Mouse (Mus musculus) frontal cortex, postnatal 25 days (tissue): ENCODE results near the gene Ntf5.

Experiments used
- DNase-seq, 2 experiments: peaks; one replicate each; pipeline ENCODE4 v3.0.0; 2022; ENCODE audit warnings: low spot score in 2 of 2

The Ntf5 gene

DNA sequence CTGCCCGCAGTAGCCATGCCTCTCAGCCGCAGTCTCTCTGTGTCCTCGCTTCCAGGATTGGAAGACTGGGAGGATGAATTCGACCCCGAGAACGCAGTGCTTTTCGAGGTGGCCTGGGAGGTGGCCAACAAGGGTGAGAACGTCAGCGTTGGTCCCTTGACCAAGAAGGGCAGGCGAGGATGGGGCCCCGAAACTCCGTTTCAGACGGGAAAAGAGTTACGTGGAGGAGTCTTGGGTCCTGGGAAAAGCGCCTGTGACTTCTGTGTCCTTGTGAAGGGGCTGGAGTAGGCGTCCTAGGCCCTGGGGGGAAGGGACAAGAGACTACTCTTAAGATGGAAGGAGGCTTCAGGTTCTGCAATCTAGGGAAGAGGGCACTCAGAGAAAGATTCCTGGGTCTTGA lies 21.5 kb downstream of the Ntf5 start:
- no peak for DNase-seq

DNA sequence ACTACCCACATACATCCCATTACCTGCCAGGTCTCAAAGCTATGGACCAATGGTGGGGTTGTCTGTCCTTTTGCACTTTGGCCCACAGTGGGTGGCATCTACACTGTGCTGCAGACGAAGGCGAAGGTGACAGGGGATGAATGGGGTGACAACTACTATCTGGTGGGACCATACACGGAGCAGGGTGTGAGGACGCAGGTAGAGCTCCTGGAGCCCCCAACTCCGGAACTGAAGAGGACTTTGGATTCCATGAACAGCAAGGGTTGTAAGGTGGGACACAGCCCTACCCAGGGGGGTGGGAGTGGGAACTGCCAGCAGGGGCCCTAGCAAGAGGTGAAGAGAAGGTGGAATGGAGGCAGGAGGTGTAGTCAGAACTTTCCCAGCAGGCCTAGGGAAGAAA lies 22.9 kb downstream of the Ntf5 start:
- DNase-seq: no peak

DNA sequence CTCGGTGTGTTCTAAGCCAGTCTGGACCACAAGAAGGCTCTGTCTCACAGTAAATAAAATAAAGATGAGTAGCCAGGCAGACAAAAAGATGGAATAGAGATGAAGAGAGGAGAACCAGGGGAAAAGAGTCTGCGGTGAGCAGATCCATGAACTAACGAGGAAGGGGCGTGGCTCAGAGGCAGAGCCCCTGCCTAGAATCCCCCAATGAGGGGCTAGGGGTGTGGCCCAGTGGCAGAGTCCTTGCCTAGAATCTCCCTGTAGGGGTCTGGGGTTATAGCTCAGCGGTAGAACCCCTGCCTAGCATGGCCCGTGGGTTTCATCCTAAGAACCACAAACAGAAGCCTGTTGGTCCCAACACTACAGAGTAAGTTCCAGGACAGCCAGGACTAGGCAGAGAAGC lies 23.6 kb downstream of the Ntf5 start:
- no peak for DNase-seq

DNA sequence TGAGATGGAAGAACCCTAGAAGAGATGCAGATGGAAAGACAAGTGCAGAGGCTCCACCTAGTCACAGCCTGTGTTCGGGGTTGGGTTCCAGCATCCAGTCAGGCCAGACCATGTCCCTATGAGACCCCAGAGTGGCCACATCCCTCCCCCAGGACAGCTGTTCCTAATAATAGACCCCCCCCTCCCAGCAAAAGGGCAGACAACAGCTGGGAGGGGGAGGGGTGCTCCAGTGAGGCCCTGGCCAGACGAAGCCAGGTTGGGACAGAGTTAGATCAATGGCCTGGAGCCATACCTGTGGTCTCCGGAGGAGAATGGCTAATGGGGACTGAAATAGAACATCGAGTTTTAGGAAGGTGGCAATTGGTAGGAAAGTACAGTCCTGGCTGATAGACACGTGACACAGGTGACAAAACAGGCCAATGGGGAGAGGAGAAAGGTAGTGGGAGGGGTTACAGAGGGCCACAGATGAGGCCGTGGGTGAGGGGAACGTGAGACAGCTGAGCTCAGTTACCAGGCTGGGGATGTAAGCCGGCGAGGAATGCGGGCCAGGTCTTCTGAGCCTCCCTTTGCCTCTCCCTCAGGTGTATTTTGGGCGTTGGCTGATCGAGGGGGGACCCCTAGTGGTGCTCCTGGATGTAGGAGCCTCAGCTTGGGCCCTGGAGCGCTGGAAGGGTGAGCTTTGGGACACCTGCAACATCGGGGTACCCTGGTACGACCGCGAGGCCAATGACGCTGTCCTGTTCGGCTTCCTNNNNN lies 24.2 kb downstream of the Ntf5 start, which contains the start of gene Ruvbl2:
Gene Ruvbl2, minus strand, starts transcription at position 576 of the 756 bp plus-strand sequence.
- no peak for DNase-seq

DNA sequence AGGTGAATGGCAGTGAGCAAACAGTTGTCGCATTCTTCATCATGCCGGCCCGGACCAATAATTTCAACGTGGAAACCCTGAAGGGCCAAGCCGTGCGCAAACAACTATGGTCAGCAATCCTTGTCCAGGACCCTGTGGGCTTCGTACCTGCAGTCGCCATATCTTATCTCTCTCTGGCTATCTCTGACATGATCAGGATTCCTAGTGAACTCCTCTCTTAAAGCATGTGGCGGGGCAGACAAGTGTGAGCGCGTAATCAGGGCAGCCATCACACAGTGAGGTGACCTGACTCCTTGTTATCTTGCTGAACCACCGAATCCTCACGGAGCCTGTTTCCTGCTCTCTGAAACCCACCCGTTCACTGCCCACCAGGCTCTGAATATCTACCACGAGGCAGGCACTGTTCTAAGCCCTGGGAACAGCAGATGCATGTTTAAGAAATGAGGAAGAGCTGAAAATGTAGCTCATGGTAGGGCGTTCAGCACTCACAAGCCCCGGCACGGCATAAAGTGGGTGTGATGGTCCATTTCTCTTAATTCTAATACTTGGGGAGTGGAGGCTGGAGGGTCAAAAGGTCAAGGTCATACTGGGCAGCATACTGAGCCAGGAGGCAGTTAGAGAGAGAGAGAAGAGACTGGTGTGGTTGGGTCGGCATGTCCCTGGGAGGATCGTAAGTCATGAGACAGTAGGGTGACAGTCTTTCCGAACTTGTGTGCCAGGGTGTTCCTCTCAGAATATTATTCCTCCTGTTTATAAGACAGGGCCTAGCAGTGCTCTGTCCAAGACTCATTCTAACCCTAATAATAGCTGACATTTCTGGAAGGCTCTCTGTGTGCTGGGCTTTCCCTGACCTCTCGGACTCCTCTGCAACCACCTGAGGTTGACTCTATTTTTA lies 30.3 kb downstream of the Ntf5 start:
- DNase-seq: no peak

DNA sequence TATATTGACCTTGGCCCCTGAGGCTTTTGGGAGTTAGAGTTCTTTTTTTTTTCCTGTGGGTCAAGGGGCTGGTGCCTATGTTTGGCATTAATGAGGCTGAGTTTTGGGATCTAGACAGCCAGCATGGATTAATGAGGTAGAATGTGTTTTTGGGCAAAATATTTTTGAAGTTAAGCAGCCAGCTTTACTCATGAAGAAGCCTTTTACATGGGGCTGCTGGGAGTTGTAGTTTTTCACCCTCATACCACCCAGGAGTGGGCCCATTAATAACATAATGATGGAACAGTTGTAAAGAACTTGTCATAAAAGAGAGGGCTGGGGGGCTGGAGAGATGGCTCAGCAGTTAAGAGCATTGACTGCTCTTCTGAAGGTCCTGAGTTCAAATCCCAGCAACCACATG lies 33.1 kb downstream of the Ntf5 start:
- DNase-seq: no peak

DNA sequence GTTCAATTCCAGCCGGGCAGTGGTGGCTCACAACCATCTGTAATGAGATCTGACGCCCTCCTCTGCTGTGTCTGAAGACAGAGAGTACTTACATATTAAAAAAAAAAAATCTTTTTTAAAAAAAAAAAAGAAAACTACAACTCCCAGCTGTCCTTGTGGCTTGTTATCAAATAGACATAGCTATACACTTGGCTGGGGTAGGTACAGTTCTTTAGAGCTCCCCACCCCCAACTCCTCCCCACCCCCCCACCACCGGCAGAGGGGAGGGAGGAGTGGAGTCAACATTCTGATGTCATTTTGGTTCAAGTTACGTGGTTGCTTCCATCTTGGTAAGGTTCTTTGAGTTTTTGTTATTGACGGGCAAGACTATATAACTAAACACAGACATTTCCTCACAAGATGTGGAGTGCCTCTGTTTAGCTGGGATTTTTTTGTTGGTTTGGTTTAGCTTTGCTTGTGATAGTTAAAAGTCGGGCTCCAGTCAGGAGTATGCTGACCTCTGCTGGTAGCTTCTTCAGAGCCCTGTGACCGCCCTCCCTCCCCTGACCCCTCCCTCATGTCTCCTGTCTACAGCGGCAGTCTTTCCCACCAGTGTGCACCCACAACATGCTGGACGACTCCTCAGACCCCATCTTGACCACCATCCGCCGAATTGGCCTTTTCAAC lies 34.0 kb downstream of the Ntf5 start:
- DNase-seq: no peak

DNA sequence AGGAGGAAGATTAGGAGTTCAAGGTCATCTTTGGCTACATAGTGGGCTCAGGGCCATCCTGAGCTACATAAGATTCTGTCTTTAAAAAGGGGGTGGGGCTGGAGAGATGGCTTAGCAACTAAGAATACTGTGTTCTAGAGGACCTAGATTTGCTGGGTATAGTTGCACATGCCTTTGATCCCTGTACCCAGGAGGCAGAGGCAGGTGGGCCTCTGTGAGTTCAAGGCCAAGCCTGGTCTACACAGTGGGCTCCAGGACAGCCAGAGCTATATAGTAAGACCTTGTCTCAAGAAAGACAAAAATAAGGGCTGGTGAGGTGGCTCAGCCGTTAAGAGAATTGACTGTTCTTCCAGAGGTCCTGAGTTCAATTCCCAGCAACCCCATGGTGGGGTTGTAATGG lies 36.5 kb downstream of the Ntf5 start:
- DNase-seq: no peak

DNA sequence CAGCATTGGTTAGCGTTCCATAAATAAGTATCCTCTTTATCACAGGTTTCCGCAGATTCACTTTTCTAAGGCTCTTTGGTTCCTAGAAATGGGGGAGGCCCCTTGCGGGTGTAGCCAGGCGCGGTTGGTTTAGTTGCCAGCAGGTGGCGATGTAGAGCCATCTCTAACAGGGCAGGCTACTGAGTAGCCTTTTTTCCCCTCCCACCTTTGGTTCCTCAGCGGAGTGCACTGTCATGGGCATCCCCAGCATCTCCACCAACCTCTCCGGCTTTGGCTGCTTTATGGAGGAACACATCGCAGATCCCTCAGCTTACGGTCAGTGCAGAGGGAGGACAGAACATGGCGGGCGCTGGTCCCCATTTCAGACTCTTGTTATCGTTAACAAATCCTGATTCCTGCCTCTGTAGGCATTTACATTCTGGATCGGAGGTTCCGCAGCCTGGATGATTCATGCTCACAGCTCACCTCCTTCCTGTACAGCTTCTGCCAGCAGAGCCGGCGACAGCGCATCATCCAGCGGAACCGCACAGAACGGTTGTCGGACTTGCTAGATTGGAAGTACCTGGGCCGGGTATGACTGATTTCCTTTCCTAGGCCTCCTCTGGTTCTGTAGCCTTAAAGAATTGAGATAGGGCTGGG lies 38.0 kb downstream of the Ntf5 start:
- DNase-seq: peak; percentile 79 to 83

DNA sequence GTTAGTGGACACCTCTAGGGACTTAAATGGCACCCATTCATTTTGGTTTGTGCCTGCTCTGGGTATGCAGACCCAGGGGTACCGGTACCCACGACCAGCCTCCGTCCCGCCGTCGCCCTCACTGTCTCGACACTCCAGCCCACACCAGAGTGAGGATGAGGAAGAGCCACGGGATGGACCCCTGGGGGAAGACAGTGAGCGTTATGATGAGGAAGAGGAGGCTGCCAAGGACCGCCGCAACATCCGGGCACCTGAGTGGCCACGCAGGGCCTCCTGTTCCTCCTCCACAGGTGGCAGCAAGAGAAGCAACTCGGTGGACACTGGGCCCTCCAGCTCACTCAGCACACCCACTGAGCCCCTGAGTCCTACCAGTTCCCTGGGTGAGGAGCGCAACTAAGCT lies 41.5 kb downstream of the Ntf5 start:
- DNase-seq: no peak

DNA sequence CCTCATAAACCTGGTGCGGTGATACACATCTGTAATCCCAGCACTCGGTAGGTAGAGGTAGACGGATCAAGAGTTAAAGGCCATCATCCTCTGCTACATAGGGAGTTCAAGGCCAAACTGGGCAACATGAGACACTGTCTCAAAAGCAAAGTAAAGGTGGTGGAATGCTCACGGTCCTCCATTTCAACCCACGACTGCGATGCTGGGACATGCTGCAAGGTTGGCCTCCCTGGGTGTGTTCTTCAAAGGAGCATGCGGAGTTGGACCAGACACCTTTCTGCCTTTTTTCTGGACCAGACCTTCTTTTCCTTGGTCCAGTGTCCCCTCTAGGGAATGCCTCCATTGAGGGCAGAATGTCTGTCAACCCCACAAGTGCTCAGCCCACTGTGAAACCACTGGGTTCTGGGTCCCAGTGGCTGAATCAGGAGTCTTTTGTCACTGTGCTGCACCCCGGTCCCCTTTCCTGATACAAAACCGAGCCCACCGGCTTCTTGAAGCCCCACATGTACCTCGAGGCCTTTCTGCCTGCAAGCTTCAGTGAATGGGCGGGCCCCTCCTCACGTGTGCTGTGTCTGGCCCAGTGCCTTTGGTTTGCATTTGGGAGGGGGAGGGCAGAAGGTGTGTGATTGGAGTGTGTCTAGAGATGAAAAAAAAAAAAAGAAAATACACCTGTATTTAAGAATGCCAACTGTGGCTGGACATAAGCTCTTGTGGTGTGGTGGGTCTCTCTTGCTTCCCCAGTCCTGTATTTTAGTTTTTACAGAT lies 42.6 kb downstream of the Ntf5 start:
- DNase-seq: no peak

DNA sequence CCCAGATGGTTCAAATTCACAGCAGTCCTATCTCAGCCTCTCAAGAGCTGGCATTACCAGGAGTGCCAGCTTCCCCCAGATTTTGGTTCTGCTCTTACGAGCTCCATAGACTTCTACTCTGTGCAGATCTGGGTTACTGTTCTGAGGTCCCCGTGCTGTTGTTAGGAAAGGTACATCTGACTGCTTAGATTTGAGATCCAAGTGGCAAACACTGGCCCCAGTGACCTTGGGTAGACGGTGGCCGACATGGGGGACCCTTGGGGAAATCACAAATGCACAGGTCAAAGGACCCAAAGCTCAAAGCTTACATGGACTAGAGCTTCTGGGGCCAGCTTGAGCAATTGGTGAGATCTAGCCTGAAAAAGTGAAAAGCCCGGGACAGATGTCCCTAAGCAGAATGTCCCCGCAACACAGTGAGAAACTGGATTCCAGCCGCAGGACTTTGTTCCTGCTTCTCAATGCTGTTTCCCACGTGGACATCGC lies 43.3 kb downstream of the Ntf5 start:
- DNase-seq: no peak

DNA sequence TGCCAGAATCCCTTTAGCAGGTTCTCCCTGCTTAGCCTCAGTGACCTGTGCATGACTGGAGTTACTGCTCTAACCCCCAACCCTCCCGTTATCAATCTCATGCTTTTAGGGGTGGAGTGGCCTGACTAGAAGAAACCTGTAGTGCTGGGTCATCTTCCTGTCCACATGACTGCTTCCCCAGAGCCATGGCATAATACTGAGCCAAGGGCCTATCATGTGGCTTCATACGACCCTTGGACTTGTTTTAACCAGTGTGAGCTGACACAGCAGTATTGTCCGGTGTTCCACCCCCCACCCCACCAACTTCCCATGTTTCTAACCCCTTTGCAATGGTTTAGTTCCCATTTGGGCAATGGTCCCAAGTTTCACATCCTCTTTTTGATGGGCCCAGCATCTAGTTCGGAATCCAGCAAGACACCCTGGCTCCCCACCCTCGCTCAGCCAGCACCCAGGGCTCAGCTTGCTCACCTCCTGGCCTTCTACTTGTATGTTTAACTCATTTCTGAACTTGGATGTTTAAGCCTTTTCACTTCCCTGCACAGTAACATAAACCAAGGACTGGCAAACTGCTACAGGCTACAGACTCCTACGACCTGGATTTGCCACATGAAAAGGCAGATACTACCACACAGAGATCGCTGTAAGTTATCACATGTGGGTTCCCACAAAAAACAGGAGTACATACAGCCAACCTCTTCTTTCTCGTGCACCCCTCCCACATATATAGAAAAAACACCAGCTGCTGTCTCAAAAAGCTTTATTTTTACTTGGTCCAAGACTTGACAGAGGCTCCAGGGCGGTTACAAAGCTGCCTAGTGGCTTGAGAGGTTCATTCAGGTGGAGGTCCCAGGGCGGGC lies 43.9 kb downstream of the Ntf5 start:
- no peak for DNase-seq

DNA sequence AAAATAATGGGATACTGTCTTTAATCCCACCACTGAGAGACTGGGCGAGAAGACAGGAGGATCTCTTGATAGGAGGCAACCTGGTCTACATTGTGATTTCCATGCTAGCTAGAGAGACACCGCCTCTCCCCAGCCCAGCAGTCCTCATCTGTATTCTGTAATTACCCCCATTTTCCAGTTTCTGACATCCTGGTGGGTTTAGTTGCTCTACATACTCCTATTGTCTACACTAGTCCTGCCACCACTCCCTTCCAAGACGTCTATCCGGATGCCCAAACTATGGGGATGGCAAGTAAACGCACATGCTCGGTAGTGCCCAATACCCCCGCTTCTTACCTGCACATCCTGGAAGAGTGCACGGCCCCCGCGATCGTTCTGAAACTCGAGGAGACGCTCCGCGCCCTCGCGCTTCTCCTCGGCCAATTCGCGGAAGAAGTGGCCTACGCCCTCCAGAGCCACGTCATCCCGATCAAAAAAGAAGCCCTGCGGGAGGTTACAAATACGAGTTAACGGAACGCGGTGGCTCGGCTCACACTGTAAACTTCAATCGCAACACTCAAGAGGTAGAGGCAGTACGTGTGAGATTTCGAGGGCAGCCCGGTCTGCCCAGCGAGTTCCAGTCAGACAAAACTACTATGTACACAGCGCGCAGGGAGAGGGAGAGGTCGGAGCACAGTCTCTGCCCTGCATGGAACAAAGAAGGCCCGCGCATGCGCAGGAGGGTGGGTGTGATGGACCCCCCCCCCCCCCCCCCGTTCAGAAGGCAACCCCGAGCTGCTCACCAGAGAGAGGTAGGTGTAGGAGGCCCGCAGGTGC lies 45.5 kb downstream of the Ntf5 start:
- peak in 1 of 2 experiments; percentile 62 for DNase-seq

DNA sequence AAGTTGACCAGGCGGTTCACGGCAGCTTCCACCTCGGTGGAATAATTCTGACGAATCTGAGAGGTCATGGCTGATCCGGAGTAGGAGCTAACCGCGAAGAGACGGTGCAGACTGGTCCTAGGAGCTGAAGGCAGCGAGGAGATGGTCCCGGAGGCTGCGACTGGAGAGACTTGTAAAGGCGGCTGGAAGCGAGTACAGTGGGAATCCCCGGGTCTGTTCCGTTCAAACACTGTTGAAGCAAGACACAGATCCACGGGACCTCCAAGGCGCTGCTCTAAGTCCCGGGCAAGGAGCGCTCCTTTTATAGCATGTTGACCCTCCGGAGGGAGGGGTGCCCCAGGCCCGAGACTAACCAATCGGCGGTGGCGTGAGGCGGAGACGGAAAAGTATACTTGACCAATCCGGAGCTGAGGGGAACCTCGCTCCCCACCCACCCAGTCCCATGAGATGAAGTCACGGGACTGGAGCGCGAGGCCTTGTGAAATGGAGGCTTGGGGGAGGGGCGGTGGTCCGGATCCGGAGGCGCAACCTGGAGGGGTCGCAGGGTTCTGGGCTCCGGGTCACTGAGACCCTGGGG lies 46.2 kb downstream of the Ntf5 start, which contains the start of gene Ftl1:
Gene Ftl1, minus strand, starts transcription at position 321 of the 577 bp plus-strand sequence.
- DNase-seq: peak; percentile 88 to 93

DNA sequence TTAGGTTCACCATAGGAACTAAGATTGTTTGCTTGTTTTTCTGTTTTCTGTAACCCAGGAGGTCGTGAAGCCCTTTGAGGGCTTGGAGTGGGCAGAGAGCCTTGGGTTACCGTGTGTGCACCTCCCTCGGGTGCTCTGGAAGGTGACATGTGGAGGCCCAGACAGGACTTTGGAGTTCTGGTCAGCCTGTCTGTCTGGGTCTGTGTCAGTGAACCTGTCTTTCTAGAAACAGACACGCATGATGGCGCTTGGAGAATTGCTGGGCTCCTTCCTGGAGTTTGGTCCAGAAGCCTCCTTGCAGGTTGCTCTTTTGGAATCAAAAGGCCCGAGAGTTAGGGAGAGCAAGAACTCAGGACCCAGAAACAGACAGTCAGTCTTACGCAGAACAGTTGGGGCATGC lies 46.9 kb downstream of the Ntf5 start:
- DNase-seq: no peak

DNA sequence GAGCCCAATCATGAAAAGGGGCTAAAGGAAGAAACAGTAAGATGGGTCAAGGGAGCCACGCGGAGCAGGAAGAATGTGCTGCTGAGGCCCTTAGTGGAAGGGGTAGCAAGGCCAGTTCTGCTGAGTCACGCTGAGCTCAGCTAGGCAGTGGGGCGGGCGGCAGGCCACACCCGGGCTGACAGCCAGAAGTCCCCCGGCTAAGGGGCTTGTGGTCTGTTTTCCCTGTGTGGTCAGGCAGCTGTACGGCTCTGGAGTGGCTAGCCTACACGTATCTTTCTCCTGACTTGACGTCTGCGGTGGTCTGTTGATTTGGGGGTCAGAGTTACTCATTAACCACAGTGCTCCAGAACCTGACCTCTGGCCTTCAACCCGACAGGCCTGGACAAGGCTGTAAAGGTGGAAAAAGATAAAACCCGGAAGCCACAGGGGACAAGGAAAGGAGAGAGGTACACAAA lies 47.4 kb downstream of the Ntf5 start:
- no peak for DNase-seq

DNA sequence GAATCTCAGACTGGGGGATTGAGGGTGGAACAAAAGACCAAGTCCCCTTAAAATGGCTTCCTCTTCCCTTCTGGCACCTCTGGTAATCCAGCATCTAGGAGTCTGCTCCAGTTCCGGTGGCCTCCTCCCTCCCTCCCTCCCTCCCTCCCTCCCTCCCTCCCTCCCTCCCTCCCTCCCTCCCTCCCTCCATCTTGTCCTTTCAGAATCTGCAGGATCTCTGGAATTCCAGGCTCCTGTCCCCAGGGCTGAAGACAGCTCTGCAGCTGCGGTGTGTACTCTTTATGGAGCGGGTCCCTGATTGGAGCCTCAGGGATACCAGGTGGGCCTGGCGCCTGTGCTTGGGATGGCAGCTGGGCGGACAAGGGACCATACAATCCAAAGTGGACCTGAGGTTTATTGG lies 47.8 kb downstream of the Ntf5 start:
- DNase-seq: no peak

DNA sequence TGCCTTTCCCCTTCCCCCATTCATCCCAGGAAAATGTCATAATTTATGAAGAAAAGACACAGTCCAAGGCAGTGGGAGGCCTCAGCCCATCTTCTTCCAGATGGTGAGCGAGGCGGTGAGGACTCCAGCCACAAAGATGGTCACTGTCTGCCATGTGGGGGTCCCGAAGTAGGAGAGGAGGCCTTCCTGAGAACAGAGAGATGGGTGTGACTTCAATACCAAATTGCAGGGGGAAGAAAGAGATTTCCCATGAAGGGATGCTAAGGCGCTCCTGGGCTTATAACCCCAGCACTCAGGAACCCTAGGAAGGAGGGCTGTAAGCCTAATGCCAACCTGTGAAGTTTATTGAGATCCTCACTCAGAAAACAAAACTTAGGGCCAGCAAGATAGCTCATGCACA lies 48.3 kb downstream of the Ntf5 start:
- no peak for DNase-seq
